Mouse (Mus musculus) layer of hippocampus, postnatal 14 days (tissue): ENCODE results near the gene Safb. TPM values are rescaled to one million over a fixed set of nuclear protein-coding genes. Genes with fewer than 3 reads are reported as not detected.

ENCODE experiments used
- DNase-seq, 2 experiments: peaks; one replicate each; pipeline ENCODE4 v3.0.0; 2021 to 2022; ENCODE audit warnings: low spot score in 2 of 2, mixed read lengths in 1 of 2
- total RNA-seq, 2 experiments: library from RNA; stranded (reverse); gene quantifications; 2 replicates each; pipeline ENCODE4 v1.2.3; 2021

Safb gene
- total RNA-seq, 2 experiments from 2014 or later, result 131 to 147 TPM

GRCm38 (mm10) chr17:56631807-56632206, 47.2 kb downstream of the Safb start:
- DNase-seq, result no peak

GRCm38 (mm10) chr17:56634023-56634422, 49.4 kb downstream of the Safb start:
- DNase-seq, result no peak

GRCm38 (mm10) chr17:56643237-56643636, 58.6 kb downstream of the Safb start:
- no peak for DNase-seq

GRCm38 (mm10) chr17:56647546-56647945, 62.9 kb downstream of the Safb start:
- no peak for DNase-seq

GRCm38 (mm10) chr17:56651801-56652200, 67.2 kb downstream of the Safb start:
- DNase-seq, result no peak

DNA sequence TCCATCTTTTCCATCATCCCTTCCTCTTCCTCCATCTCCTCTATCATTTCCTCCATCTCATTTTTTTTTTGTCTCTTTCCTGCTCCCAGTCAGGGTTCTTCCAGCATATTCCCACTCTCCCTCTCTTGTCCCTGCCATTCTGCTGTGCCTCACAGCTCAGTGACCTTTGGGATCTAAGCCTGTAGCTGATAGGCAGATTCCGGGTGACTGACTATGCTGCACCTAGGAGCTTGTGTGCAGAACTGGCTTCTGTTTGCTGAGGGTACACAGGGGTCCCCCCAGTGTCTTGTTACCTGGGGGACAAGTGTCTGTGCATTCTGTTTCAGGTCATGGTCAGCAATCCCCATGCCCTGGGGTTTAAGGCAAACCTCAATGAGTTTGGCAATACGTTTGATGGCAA, 70.1 kb downstream of the Safb start:
- DNase-seq, result no peak

- DNase-seq, result no peak
Measured at GRCm38 (mm10) chr17:56655311-56655710, 70.7 kb downstream of the Safb start.

Other genes with a start within 250 kb of the Safb start
- gene Ptprs, start 108.3 kb upstream of the Safb start, total RNA-seq, result 100 to 1,000 TPM; 771 to 772 TPM
- not detected for gene Znrf4, start 72.4 kb upstream of the Safb start, total RNA-seq
- 1 to 10 TPM; 1.9 to 2.1 TPM for gene Gm20219, start 30.4 kb upstream of the Safb start, total RNA-seq
- 100 to 1,000 TPM; 127 TPM for gene Safb2, start 240 bp upstream of the Safb start, total RNA-seq
- 100 to 1,000 TPM; 151 to 160 TPM for gene 2410015M20Rik, start 24.9 kb downstream of the Safb start, total RNA-seq
- gene Rpl36, start 28.6 kb downstream of the Safb start, total RNA-seq, result 100 to 1,000 TPM; 403 to 409 TPM
- gene Lonp1, start 42.1 kb downstream of the Safb start, total RNA-seq, result 10 to 100 TPM; 65.4 to 68.3 TPM
- gene Catsperd, start 43.3 kb downstream of the Safb start, total RNA-seq, result under 1 TPM; 0.48 to 0.86 TPM
- 10 to 100 TPM; 83.9 to 85.3 TPM for gene Ranbp3, start 88.5 kb downstream of the Safb start, total RNA-seq
- gene Ndufa11, start 132.9 kb downstream of the Safb start, total RNA-seq, result 100 to 1,000 TPM; 220 to 270 TPM
- 10 to 100 TPM; 10.4 to 12.5 TPM for gene Vmac, start 133.2 kb downstream of the Safb start, total RNA-seq
- gene Nrtn, start 172.7 kb downstream of the Safb start, total RNA-seq, result 1 to 10 TPM; 2.1 to 3.0 TPM
- 10 to 100 TPM; 60.9 to 66.3 TPM for gene Dus3l, start 179.9 kb downstream of the Safb start, total RNA-seq
- gene Prr22, start 185.4 kb downstream of the Safb start, total RNA-seq, result under 1 TPM; 0.35 to 0.57 TPM
- 1 to 10 TPM; 3.0 to 4.2 TPM for gene Rfx2, start 246.2 kb downstream of the Safb start, total RNA-seq